ENCODE assay signal across 22 mouse cellular contexts in the genomic region with DNA sequence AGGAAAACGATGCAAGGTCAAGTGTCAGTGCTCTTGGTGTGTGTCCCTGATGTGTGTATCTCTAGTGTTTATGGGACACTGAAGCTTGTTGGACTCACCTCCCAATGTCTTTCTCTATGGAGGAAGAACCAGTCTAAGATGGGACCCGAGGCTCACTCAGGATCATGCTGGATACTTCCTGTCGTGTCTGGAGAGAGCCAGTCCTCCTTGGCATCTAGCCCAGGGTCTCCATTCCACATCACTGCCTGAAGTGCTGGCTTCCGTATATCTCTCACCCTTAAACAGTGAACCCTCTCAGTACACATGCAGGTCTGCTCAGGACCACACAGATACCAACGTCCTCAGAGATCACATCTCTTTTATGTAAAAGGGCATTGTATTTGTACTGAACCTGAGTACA.
DNase-seq lines count a peak whose midpoint lies in the region; ATAC-seq lines count a peak whose summit lies in the region.
"Had no signal": no experiment of that assay in that cellular context is flagged by ENCODE, and none has a peak within 500 bp of the region (broad histone marks: within the 10 kb centered on the region; RNA-seq: fewer than 3 reads in every experiment).

No protein-coding gene starts in this region.

- no peaks in the 10 kb centered on the region for H3K27me3 ChIP-seq in hindbrain, embryonic 13.5 days
- H3K27me3 ChIP-seq in hindbrain, embryonic 14.5 days (ENCODE audit: control insufficient read depth, insufficient read depth, low read length): no peaks in the 10 kb centered on the region
- no peaks in the 10 kb centered on the region for H3K27me3 ChIP-seq in hindbrain, embryonic 16.5 days (replicated peaks; ENCODE audit: control insufficient read depth, insufficient read depth, low read length)
- no peaks in the 10 kb centered on the region for H3K27me3 ChIP-seq in liver, embryonic 11.5 days (replicated peaks; ENCODE audit: control insufficient read depth, insufficient read depth, low read length)
- H3K27me3 ChIP-seq in heart, embryonic 11.5 days (ENCODE audit: control insufficient read depth, insufficient read depth, low read length): no peaks in the 10 kb centered on the region
- H3K27me3 ChIP-seq: embryonic facial prominence, embryonic 15.5 days; heart, embryonic 15.5 days; megakaryocyte, embryonic 14.5 days; midbrain, embryonic 15.5 days had no signal

- H3K9me3 ChIP-seq in hindbrain, embryonic 13.5 days: no peaks in the 10 kb centered on the region
- H3K9me3 ChIP-seq in hindbrain, embryonic 14.5 days (ENCODE audit: control insufficient read depth, low read length): no peaks in the 10 kb centered on the region
- H3K9me3 ChIP-seq in hindbrain, embryonic 16.5 days (ENCODE audit: control insufficient read depth, low read length): no peaks in the 10 kb centered on the region
- no peaks in the 10 kb centered on the region for H3K9me3 ChIP-seq in liver, embryonic 11.5 days (ENCODE audit: control insufficient read depth, low read length)
- no peaks in the 10 kb centered on the region for H3K9me3 ChIP-seq in heart, embryonic 11.5 days (replicated peaks; ENCODE audit: control insufficient read depth, low read length)
- H3K9me3 ChIP-seq: embryonic facial prominence, embryonic 15.5 days; heart, embryonic 15.5 days; midbrain, embryonic 15.5 days had no signal

- no peak for ATAC-seq in hindbrain, embryonic 13.5 days (ENCODE audit: low FRiP score)
- no peak for ATAC-seq in hindbrain, embryonic 14.5 days (ENCODE audit: low FRiP score)
- 0 out of 2 replicates have a peak, but pooled peaks have one; percentile 38 for ATAC-seq in hindbrain, embryonic 16.5 days
- no peak for ATAC-seq in liver, embryonic 11.5 days (replicated peaks; ENCODE audit: low FRiP score)
- ATAC-seq in heart, embryonic 11.5 days (replicated peaks; ENCODE audit: insufficient number of reproducible peaks, low FRiP score, low TSS enrichment): no peak
- ATAC-seq: lung, postnatal 0 days had no signal

- no peak overlapping the region for H3K4me3 ChIP-seq in hindbrain, embryonic 13.5 days
- no peak overlapping the region for H3K4me3 ChIP-seq in hindbrain, embryonic 14.5 days (replicated peaks; ENCODE audit: low read length)
- no peak overlapping the region for H3K4me3 ChIP-seq in hindbrain, embryonic 16.5 days (ENCODE audit: low read length)
- H3K4me3 ChIP-seq in liver, embryonic 11.5 days (ENCODE audit: low read depth, low read length): no peak overlapping the region
- no peak overlapping the region for H3K4me3 ChIP-seq in heart, embryonic 11.5 days (ENCODE audit: low read depth, low read length)
- H3K4me3 ChIP-seq: embryonic facial prominence, embryonic 15.5 days; heart, embryonic 15.5 days; megakaryocyte, embryonic 14.5 days; midbrain, embryonic 15.5 days had no signal

- H3K27ac ChIP-seq in hindbrain, embryonic 13.5 days: peak overlapping the region; percentile 44; the same call in 1 of the 2 replicates
- no peak overlapping the region for H3K27ac ChIP-seq in hindbrain, embryonic 14.5 days
- H3K27ac ChIP-seq in hindbrain, embryonic 16.5 days (ENCODE audit: low read depth, low read length): no peak overlapping the region
- H3K27ac ChIP-seq in liver, embryonic 11.5 days (ENCODE audit: low read depth, low read length): no peak overlapping the region
- H3K27ac ChIP-seq in heart, embryonic 11.5 days (ENCODE audit: low read depth, low read length): no peak overlapping the region
- H3K27ac ChIP-seq: embryonic facial prominence, embryonic 15.5 days; heart, embryonic 15.5 days; liver, embryonic 14.5 days had no signal

- H3K4me2 ChIP-seq in hindbrain, embryonic 13.5 days: no peak overlapping the region
- H3K4me2 ChIP-seq in hindbrain, embryonic 14.5 days (replicated peaks): no peak overlapping the region
- H3K4me2 ChIP-seq in hindbrain, embryonic 16.5 days (ENCODE audit: low read length): no peak overlapping the region
- H3K4me2 ChIP-seq in liver, embryonic 11.5 days: no peak overlapping the region
- H3K4me2 ChIP-seq in heart, embryonic 11.5 days: no peak overlapping the region
- H3K4me2 ChIP-seq: embryonic facial prominence, embryonic 15.5 days; heart, embryonic 15.5 days; midbrain, embryonic 15.5 days had no signal

- H3K9ac ChIP-seq in hindbrain, embryonic 13.5 days: no peak overlapping the region
- H3K9ac ChIP-seq in hindbrain, embryonic 14.5 days: no peak overlapping the region
- no peak overlapping the region for H3K9ac ChIP-seq in hindbrain, embryonic 16.5 days (ENCODE audit: low read depth, low read length)
- no peak overlapping the region for H3K9ac ChIP-seq in liver, embryonic 11.5 days (ENCODE audit: low read depth, low read length)
- H3K9ac ChIP-seq in heart, embryonic 11.5 days (ENCODE audit: low read depth, low read length): no peak overlapping the region
- H3K9ac ChIP-seq: embryonic facial prominence, embryonic 15.5 days; heart, embryonic 15.5 days; liver, embryonic 14.5 days; midbrain, embryonic 15.5 days had no signal

- no peak for DNase-seq in hindbrain, embryonic 14.5 days (ENCODE audit: low spot score)
- peak; percentile 62 for DNase-seq in retina, postnatal 1 day
- no peak for DNase-seq in retina, embryonic 14.5 days (ENCODE audit: low spot score)
- no peak for DNase-seq in liver, embryonic 11.5 days (ENCODE audit: low spot score)
- DNase-seq: adrenal gland, postnatal 25 days; B cell, adult 2 months; cerebellum, adult 9-10 months; embryo, embryonic 11 days; heart, adult 18-20 months; kidney, adult 2 months; kidney, postnatal 25 days; spleen, adult 18-20 months; thymus, adult 18-20 months had no signal

- 60% methylated on average over 5 of the region's 5 CpGs for WGBS in hindbrain, embryonic 13.5 days
- WGBS in hindbrain, embryonic 14.5 days: 71% methylated on average over 5 of the region's 5 CpGs
- 61% methylated on average over 5 of the region's 5 CpGs for WGBS in hindbrain, embryonic 16.5 days
- 68% methylated on average over 5 of the region's 5 CpGs for WGBS in liver, embryonic 11.5 days
- 51% methylated on average over 5 of the region's 5 CpGs for WGBS in heart, embryonic 11.5 days (ENCODE audit: insufficient replicate concordance)

- no peaks in the 10 kb centered on the region for H3K36me3 ChIP-seq in hindbrain, embryonic 13.5 days
- H3K36me3 ChIP-seq in hindbrain, embryonic 14.5 days (replicated peaks; ENCODE audit: control insufficient read depth, insufficient read depth): no peaks in the 10 kb centered on the region
- H3K36me3 ChIP-seq in hindbrain, embryonic 16.5 days (ENCODE audit: control insufficient read depth, insufficient read depth, low read length): no peaks in the 10 kb centered on the region
- no peaks in the 10 kb centered on the region for H3K36me3 ChIP-seq in liver, embryonic 11.5 days (ENCODE audit: control insufficient read depth, insufficient read depth, low read length)
- H3K36me3 ChIP-seq in heart, embryonic 11.5 days (ENCODE audit: control insufficient read depth, insufficient read depth, low read length): no peaks in the 10 kb centered on the region
- H3K36me3 ChIP-seq: embryonic facial prominence, embryonic 15.5 days; heart, embryonic 15.5 days; midbrain, embryonic 15.5 days had no signal

- H3K4me1 ChIP-seq in hindbrain, embryonic 13.5 days (replicated peaks): peaks cover 29% of the 10 kb centered on the region
- peaks cover 16% of the 10 kb centered on the region for H3K4me1 ChIP-seq in hindbrain, embryonic 14.5 days (replicated peaks; ENCODE audit: control insufficient read depth, insufficient read depth, low read length)
- H3K4me1 ChIP-seq in hindbrain, embryonic 16.5 days (ENCODE audit: control insufficient read depth, insufficient read depth, low read depth, low read length): no peaks in the 10 kb centered on the region; the same call in none of the 2 replicates
- no peaks in the 10 kb centered on the region for H3K4me1 ChIP-seq in liver, embryonic 11.5 days (replicated peaks; ENCODE audit: control insufficient read depth, insufficient read depth, low read length)
- no peaks in the 10 kb centered on the region for H3K4me1 ChIP-seq in heart, embryonic 11.5 days (ENCODE audit: control insufficient read depth, insufficient read depth, low read length)
- H3K4me1 ChIP-seq: megakaryocyte, embryonic 14.5 days had no signal
